Mouse (Mus musculus): ENCODE data around the gene Nrn1l. TPM values are rescaled to one million over a fixed set of nuclear protein-coding genes. Genes with fewer than 3 reads are reported as not detected.

Gene Nrn1l
- polyA plus RNA-seq, 1 experiment from 2014 or later: 0.38 TPM

- peak; percentile 89 for ATAC-seq (replicated peaks; ENCODE audit: insufficient number of reproducible peaks, low FRiP score, low TSS enrichment, low read depth)
These were observed 7.0 kb downstream of the Nrn1l start, which contains the start of gene Pskh1 for GRCm38 (mm10) chr8:105900180-105900940. Gene Pskh1, plus strand, starts transcription at chr8:105900441.

GRCm38 (mm10) chr8:105900941-105901616 lies 7.7 kb downstream of the Nrn1l start:
- Histone ChIP-seq H3K4me2 (ENCODE audit: low read depth, low read length) (peak overlapping the region; percentile 77), H3K9me3 (replicated peaks; ENCODE audit: control insufficient read depth, low read length) (no peaks in the 10 kb centered on the region), H3K27me3 (ENCODE audit: control insufficient read depth, insufficient read depth, low read length) (no peaks in the 10 kb centered on the region), H3K4me1 (ENCODE audit: control insufficient read depth, insufficient read depth, low read length) (no peaks in the 10 kb centered on the region), H3K4me3 (ENCODE audit: low read depth, low read length) (peak overlapping the region; percentile 98), H3K9ac (replicated peaks; ENCODE audit: low read length) (peak overlapping the region; percentile 99), H3K36me3 (replicated peaks; ENCODE audit: control insufficient read depth, insufficient read depth, low read depth, low read length) (no peaks in the 10 kb centered on the region), H3K27ac (replicated peaks; ENCODE audit: low read depth, low read length) (peak overlapping the region; percentile 76)
- ATAC-seq (replicated peaks; ENCODE audit: insufficient number of reproducible peaks, low FRiP score, low TSS enrichment, low read depth): no peak
- peak; percentile 12 for DNase-seq (ENCODE audit: low spot score)
- WGBS: 35% methylated on average over 16 of the region's 16 CpGs

More at GRCm38 (mm10) chr8:105900180-105900940, 7.0 kb downstream of the Nrn1l start, which contains the start of gene Pskh1:
- Histone ChIP-seq H3K27ac (replicated peaks; ENCODE audit: low read depth, low read length) (peak within 1 kb of the TSS; percentile 76), H3K9ac (replicated peaks; ENCODE audit: low read length) (peak within 1 kb of the TSS; percentile 99), H3K9me3 (replicated peaks; ENCODE audit: control insufficient read depth, low read length) (no peaks in the 10 kb centered on the region), H3K4me2 (ENCODE audit: low read depth, low read length) (peak within 1 kb of the TSS; percentile 77), H3K36me3 (replicated peaks; ENCODE audit: control insufficient read depth, insufficient read depth, low read depth, low read length) (no peaks in the 10 kb centered on the region), H3K4me1 (ENCODE audit: control insufficient read depth, insufficient read depth, low read length) (no peaks in the 10 kb centered on the region), H3K27me3 (ENCODE audit: control insufficient read depth, insufficient read depth, low read length) (no peaks in the 10 kb centered on the region), H3K4me3 (ENCODE audit: low read depth, low read length) (peak within 1 kb of the TSS; percentile 98)
- under 1% methylated on average over 59 of the region's 68 CpGs for WGBS
- DNase-seq (ENCODE audit: low spot score): peak; percentile 94

- Histone ChIP-seq H3K4me2 (ENCODE audit: low read depth, low read length) (no peak overlapping the region), H3K4me1 (ENCODE audit: control insufficient read depth, insufficient read depth, low read length) (no peaks in the 10 kb centered on the region), H3K27ac (replicated peaks; ENCODE audit: low read depth, low read length) (no peak overlapping the region), H3K36me3 (replicated peaks; ENCODE audit: control insufficient read depth, insufficient read depth, low read depth, low read length) (peaks cover 2% of the 10 kb centered on the region; the same call in 1 of the 2 replicates), H3K9me3 (replicated peaks; ENCODE audit: control insufficient read depth, low read length) (no peaks in the 10 kb centered on the region), H3K4me3 (ENCODE audit: low read depth, low read length) (no peak overlapping the region), H3K9ac (replicated peaks; ENCODE audit: low read length) (no peak overlapping the region), H3K27me3 (ENCODE audit: control insufficient read depth, insufficient read depth, low read length) (no peaks in the 10 kb centered on the region)
- WGBS: 79% methylated on average over 3 of the region's 3 CpGs
- no peak for DNase-seq (ENCODE audit: low spot score)
- ATAC-seq (replicated peaks; ENCODE audit: insufficient number of reproducible peaks, low FRiP score, low TSS enrichment, low read depth): no peak
These were observed 26.0 kb downstream of the Nrn1l start for GRCm38 (mm10) chr8:105919390-105919789.

- ATAC-seq (replicated peaks; ENCODE audit: insufficient number of reproducible peaks, low FRiP score, low TSS enrichment, low read depth) (no peak), DNase-seq (ENCODE audit: low spot score) (no peak)
- no peak overlapping the region for H3K9ac ChIP-seq (replicated peaks; ENCODE audit: low read length)
- no peaks in the 10 kb centered on the region for H3K4me1 ChIP-seq (ENCODE audit: control insufficient read depth, insufficient read depth, low read length)
- WGBS: 71% methylated on average over 3 of the region's 3 CpGs
- no peaks in the 10 kb centered on the region for H3K9me3 ChIP-seq (replicated peaks; ENCODE audit: control insufficient read depth, low read length)
- H3K4me2 ChIP-seq (ENCODE audit: low read depth, low read length): no peak overlapping the region
- H3K27me3 ChIP-seq (ENCODE audit: control insufficient read depth, insufficient read depth, low read length): no peaks in the 10 kb centered on the region
- no peak overlapping the region for H3K27ac ChIP-seq (replicated peaks; ENCODE audit: low read depth, low read length)
- H3K4me3 ChIP-seq (ENCODE audit: low read depth, low read length): no peak overlapping the region
- no peaks in the 10 kb centered on the region for H3K36me3 ChIP-seq (replicated peaks; ENCODE audit: control insufficient read depth, insufficient read depth, low read depth, low read length)
These were observed 31.8 kb downstream of the Nrn1l start for GRCm38 (mm10) chr8:105925123-105925522.

GRCm38 (mm10) chr8:105930602-105931001 lies 37.2 kb downstream of the Nrn1l start:
- H3K4me1 ChIP-seq (ENCODE audit: control insufficient read depth, insufficient read depth, low read length): no peaks in the 10 kb centered on the region
- H3K4me2 ChIP-seq (ENCODE audit: low read depth, low read length): no peak overlapping the region
- no peak overlapping the region for H3K27ac ChIP-seq (replicated peaks; ENCODE audit: low read depth, low read length)
- H3K27me3 ChIP-seq (ENCODE audit: control insufficient read depth, insufficient read depth, low read length): no peaks in the 10 kb centered on the region
- H3K9me3 ChIP-seq (replicated peaks; ENCODE audit: control insufficient read depth, low read length): no peaks in the 10 kb centered on the region
- H3K9ac ChIP-seq (replicated peaks; ENCODE audit: low read length): peak overlapping the region; percentile 43
- H3K4me3 ChIP-seq (ENCODE audit: low read depth, low read length): no peak overlapping the region
- DNase-seq (ENCODE audit: low spot score) (peak; percentile 79), ATAC-seq (replicated peaks; ENCODE audit: insufficient number of reproducible peaks, low FRiP score, low TSS enrichment, low read depth) (0 out of 2 replicates have a peak, but pooled peaks have one; percentile 50)
- no peaks in the 10 kb centered on the region for H3K36me3 ChIP-seq (replicated peaks; ENCODE audit: control insufficient read depth, insufficient read depth, low read depth, low read length)
- 16% methylated on average over 8 of the region's 8 CpGs for WGBS

- H3K9me3 ChIP-seq (replicated peaks; ENCODE audit: control insufficient read depth, low read length): no peaks in the 10 kb centered on the region
- no peak overlapping the region for H3K27ac ChIP-seq (replicated peaks; ENCODE audit: low read depth, low read length)
- WGBS: 95% methylated on average over 3 of the region's 3 CpGs
- DNase-seq (ENCODE audit: low spot score) (no peak), ATAC-seq (replicated peaks; ENCODE audit: insufficient number of reproducible peaks, low FRiP score, low TSS enrichment, low read depth) (no peak)
- H3K4me2 ChIP-seq (ENCODE audit: low read depth, low read length): no peak overlapping the region
- no peaks in the 10 kb centered on the region for H3K27me3 ChIP-seq (ENCODE audit: control insufficient read depth, insufficient read depth, low read length)
- no peaks in the 10 kb centered on the region; the same call in 1 of the 2 replicates for H3K4me1 ChIP-seq (ENCODE audit: control insufficient read depth, insufficient read depth, low read length)
- H3K4me3 ChIP-seq (ENCODE audit: low read depth, low read length): no peak overlapping the region
- no peaks in the 10 kb centered on the region for H3K36me3 ChIP-seq (replicated peaks; ENCODE audit: control insufficient read depth, insufficient read depth, low read depth, low read length)
- H3K9ac ChIP-seq (replicated peaks; ENCODE audit: low read length): no peak overlapping the region
These were observed 37.9 kb downstream of the Nrn1l start for GRCm38 (mm10) chr8:105931271-105931670.

- no peaks in the 10 kb centered on the region for H3K36me3 ChIP-seq (replicated peaks; ENCODE audit: control insufficient read depth, insufficient read depth, low read depth, low read length)
- no peak overlapping the region for H3K4me3 ChIP-seq (ENCODE audit: low read depth, low read length)
- H3K9ac ChIP-seq (replicated peaks; ENCODE audit: low read length): no peak overlapping the region
- no peaks in the 10 kb centered on the region for H3K27me3 ChIP-seq (ENCODE audit: control insufficient read depth, insufficient read depth, low read length)
- no peaks in the 10 kb centered on the region; the same call in 1 of the 2 replicates for H3K4me1 ChIP-seq (ENCODE audit: control insufficient read depth, insufficient read depth, low read length)
- no peak overlapping the region for H3K4me2 ChIP-seq (ENCODE audit: low read depth, low read length)
- H3K27ac ChIP-seq (replicated peaks; ENCODE audit: low read depth, low read length): no peak overlapping the region
- DNase-seq (ENCODE audit: low spot score): no peak
- 86% methylated on average over 11 of the region's 11 CpGs for WGBS
- H3K9me3 ChIP-seq (replicated peaks; ENCODE audit: control insufficient read depth, low read length): no peaks in the 10 kb centered on the region
- no peak for ATAC-seq (replicated peaks; ENCODE audit: insufficient number of reproducible peaks, low FRiP score, low TSS enrichment, low read depth)
These were observed 39.2 kb downstream of the Nrn1l start for GRCm38 (mm10) chr8:105932525-105932924.

- Histone ChIP-seq H3K9ac (replicated peaks; ENCODE audit: low read length) (no peak within 1 kb of the TSS), H3K9me3 (replicated peaks; ENCODE audit: control insufficient read depth, low read length) (no peaks in the 10 kb centered on the region), H3K4me1 (ENCODE audit: control insufficient read depth, insufficient read depth, low read length) (no peaks in the 10 kb centered on the region; the same call in 1 of the 2 replicates), H3K36me3 (replicated peaks; ENCODE audit: control insufficient read depth, insufficient read depth, low read depth, low read length) (no peaks in the 10 kb centered on the region), H3K4me2 (ENCODE audit: low read depth, low read length) (no peak within 1 kb of the TSS), H3K4me3 (ENCODE audit: low read depth, low read length) (no peak within 1 kb of the TSS), H3K27me3 (ENCODE audit: control insufficient read depth, insufficient read depth, low read length) (no peaks in the 10 kb centered on the region), H3K27ac (replicated peaks; ENCODE audit: low read depth, low read length) (no peak within 1 kb of the TSS)
- WGBS: 91% methylated on average over 2 of the region's 2 CpGs
- DNase-seq (ENCODE audit: low spot score): no peak
- no peak for ATAC-seq (replicated peaks; ENCODE audit: insufficient number of reproducible peaks, low FRiP score, low TSS enrichment, low read depth)
These were observed 40.4 kb downstream of the Nrn1l start, which contains the start of gene Ctrl for GRCm38 (mm10) chr8:105933762-105934161. Gene Ctrl, minus strand, starts transcription at chr8:105933862.

Measured in embryonic facial prominence, embryonic 11.5 days (tissue).